Mouse (Mus musculus) stomach, adult 2 months (tissue): ENCODE data around the gene Senp1. TPM values are rescaled to one million over a fixed set of nuclear protein-coding genes. Genes with fewer than 3 reads are reported as not detected.

Source experiments
- polyA plus RNA-seq: library from polyadenylated mRNA; depleted of rRNA; stranded (reverse); fragments of >200 nt; gene quantifications from 2 replicates; pipeline ENCODE4 v1.2.3, GENCODE M21; 2012; rRNA removed

The Senp1 gene
- polyA plus RNA-seq: 2.3 and 2.9 TPM in 2 replicates

GRCm38 (mm10) chr15:98093121-98094011 is at the start of gene Senp1:
Senp1 (minus strand) TSS chr15:98093744.

DNA sequence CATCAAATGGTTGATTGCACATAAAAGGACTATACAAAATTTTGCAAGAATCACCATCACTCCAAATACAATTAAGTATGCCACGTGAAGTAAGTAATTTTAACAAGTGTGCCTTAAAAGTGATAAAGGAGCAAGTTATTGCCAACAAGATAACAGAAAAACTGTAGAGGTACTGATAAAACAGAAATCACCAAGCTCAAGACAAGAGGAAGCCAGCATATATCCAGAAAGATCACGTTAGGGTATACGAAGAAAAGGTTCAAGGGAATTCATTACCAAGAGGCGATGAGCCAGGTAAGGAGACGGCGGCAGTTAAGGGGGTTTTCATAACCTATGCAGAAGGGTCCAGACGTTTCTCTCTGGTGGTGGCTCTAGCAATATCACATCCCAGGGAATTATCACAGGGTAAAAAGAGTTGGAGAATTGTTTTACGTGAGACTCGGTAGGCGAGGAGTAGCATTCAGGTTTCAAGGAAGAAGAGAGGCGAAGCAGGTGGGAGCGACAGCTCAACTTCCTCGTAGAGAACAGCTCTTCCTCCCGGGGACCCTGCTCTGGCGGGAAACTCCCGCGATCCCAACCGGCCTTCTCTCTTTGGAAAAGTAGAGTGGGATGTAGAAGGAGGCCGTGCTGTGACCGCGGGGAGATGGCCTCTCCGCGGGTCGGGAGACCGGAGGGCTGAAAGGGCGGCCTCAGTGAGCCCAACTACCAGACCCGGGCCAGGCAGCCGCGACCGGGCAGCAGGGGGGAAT is 998 bp downstream of the Senp1 start, which contains the start of gene Pfkm:
TSS of gene Pfkm (plus strand) at position 218 of the 749 bp plus-strand sequence.

GRCm38 (mm10) chr15:98003822-98004739 is 89.5 kb downstream of the Senp1 start, which contains the start of gene Col2a1:
Col2a1 (minus strand) TSS chr15:98004695.

Other genes starting within 250 kb of the Senp1 start
- gene Hdac7, start 249.2 kb downstream of the Senp1 start, polyA plus RNA-seq: 26.2 and 28.8 TPM in 2 replicates
- 1.2 and 1.6 TPM in 2 replicates for gene Vdr, start 183.1 kb downstream of the Senp1 start, polyA plus RNA-seq
- 10.2 and 10.9 TPM in 2 replicates for gene Tmem106c, start 129.5 kb downstream of the Senp1 start, polyA plus RNA-seq
- not detected in 2 replicates for gene Col2a1, start 89.0 kb downstream of the Senp1 start, polyA plus RNA-seq
- 12.6 and 15.5 TPM in 2 replicates for gene Pfkm, start 1.2 kb downstream of the Senp1 start, polyA plus RNA-seq
- gene Asb8, start 71.9 kb upstream of the Senp1 start, polyA plus RNA-seq: 10.0 and 12.6 TPM in 2 replicates
- 0.13 and 0.22 TPM in 2 replicates for gene Ccdc184, start 73.4 kb upstream of the Senp1 start, polyA plus RNA-seq
- gene Olfr288, start 101.8 kb upstream of the Senp1 start, polyA plus RNA-seq: not detected in 2 replicates
- gene Gm44579, start 127.2 kb upstream of the Senp1 start, polyA plus RNA-seq: not detected in 2 replicates
- gene Olfr287, start 127.3 kb upstream of the Senp1 start, polyA plus RNA-seq: 0.25 TPM in 1 of 2 replicates, not detected in the other
- gene Olfr286, start 140.7 kb upstream of the Senp1 start, polyA plus RNA-seq: 0.15 and 0.22 TPM in 2 replicates
- gene H1fnt, start 163.5 kb upstream of the Senp1 start, polyA plus RNA-seq: not detected in 2 replicates
- gene Zfp641, start 202.4 kb upstream of the Senp1 start, polyA plus RNA-seq: 0.13 and 0.29 TPM in 2 replicates
- gene Olfr285, start 223.6 kb upstream of the Senp1 start, polyA plus RNA-seq: not detected in 2 replicates
- gene Olfr284, start 247.2 kb upstream of the Senp1 start, polyA plus RNA-seq: not detected in 2 replicates